Mouse (Mus musculus) embryonic fibroblast, embryonic 13.5 days (primary cell): ENCODE measurements around the gene Pappa.

ENCODE experiments used
- CTCF ChIP-seq: IDR thresholded peaks from 2 replicates; pipeline ENCODE4 v1.5.1; 2011; ENCODE audit warnings: mild to moderate bottlenecking, control low read depth, low read length, moderate library complexity, borderline replicate concordance; ENCODE audit not compliant: insufficient read depth
- POLR2A ChIP-seq: IDR thresholded peaks from 2 replicates; pipeline ENCODE4 v1.6.1; 2011; ENCODE audit warnings: low read depth, mild to moderate bottlenecking, control low read depth, low read length, moderate library complexity

DNA sequence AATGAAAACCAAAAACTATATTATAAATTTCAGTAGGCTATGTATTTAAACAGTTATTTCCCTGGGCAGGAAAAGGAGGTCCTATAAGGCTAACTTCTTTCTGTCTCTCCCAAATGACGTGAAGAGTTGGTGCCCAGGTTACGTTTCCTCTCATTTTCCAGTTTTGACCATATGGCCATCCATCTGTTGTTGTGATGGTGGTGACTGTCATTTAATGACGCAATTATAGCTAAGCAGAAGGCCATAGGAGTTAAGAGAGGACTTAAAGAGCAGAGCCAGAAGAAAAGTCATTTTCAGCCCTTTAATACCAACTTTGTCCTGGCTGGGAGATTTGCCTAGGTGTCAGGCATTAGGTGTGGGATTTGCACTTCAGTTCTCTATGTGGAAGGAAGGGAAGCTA, 176.5 kb downstream of the Pappa start:
- TF ChIP-seq CTCF (no peak), POLR2A (no peak)
